Mouse (Mus musculus) midbrain, embryonic 10.5 days (tissue): Measurements from ENCODE around the gene Retreg3. TPM values are rescaled to one million over a fixed set of nuclear protein-coding genes. Genes with fewer than 3 reads are reported as not detected.
A peak's percentile ranks its signal among the peaks of the same experiment; 100 is the strongest.

Experiments
- DNase-seq: peaks from one replicate; pipeline ENCODE4 v3.0.0-alpha.2; 2017; ENCODE audit warnings: low spot score
- H3K27ac ChIP-seq: fragments of 300-500 bp; sonication (generic); replicated peaks from 2 replicates; pipeline ENCODE4 v1.5.1; 2016; ENCODE audit warnings: mild to moderate bottlenecking
- H3K27me3 ChIP-seq: fragments of 300-500 bp; sonication (generic); 2 replicates; pipeline ENCODE4 v1.6.1; 2016; ENCODE audit warnings: low read depth, mild to moderate bottlenecking; ENCODE audit not compliant: poor library complexity, severe bottlenecking
- H3K36me3 ChIP-seq: fragments of 300-500 bp; sonication (generic); 2 replicates; pipeline ENCODE4 v1.6.1; 2016; ENCODE audit warnings: mild to moderate bottlenecking, moderate library complexity
- H3K4me1 ChIP-seq: fragments of 300-500 bp; sonication (generic); 2 replicates; pipeline ENCODE4 v1.6.1; 2016
- H3K4me3 ChIP-seq: fragments of 300-500 bp; sonication (generic); 2 replicates; pipeline ENCODE4 v1.5.1; 2016; ENCODE audit warnings: mild to moderate bottlenecking, moderate library complexity
- H3K9me3 ChIP-seq: fragments of 300-500 bp; sonication (generic); replicated peaks from 2 replicates; pipeline ENCODE4 v1.6.1; 2016; ENCODE audit warnings: mild to moderate bottlenecking
- WGBS: fragments of 180-500 bp; shearing (Covaris S2); methylation state at CpG from one replicate; pipeline ENCODE4 v1.1.7; 2016; 5-methylcytosine and 5-hydroxymethylcytosine counted together
- polyA plus RNA-seq: library from polyadenylated mRNA; unstranded; fragments of >200 nt; fragmentation: Nextera tagmentation; extraction: Ambion mirVana; gene quantifications from 2 replicates; pipeline ENCODE4 v1.2.1, GENCODE M21; 2016

Gene Retreg3
- polyA plus RNA-seq, 1 experiment from 2014 or later = 16.4 TPM

DNA sequence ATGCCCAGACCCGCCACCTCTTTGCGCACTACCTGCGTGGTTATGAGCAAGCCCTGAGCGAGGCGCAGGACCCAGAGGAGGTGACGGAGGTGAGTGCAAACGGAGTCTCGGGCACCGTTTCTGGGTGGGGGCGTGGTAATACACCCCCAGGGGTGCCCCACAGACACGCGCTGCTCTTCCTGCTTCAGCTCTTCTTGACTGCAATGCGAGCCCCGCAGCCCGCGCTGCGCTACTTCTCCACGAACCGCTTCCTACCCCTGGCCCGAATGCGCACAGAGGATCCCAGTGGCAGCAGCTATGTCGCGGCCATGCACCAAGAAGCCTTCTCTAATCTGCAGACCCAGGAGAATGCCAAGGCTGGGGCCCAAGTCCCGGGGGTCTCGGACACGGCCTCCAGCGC lies 39.9 kb downstream of the Retreg3 start:
- 3% methylated on average over 27 of the region's 27 CpGs for WGBS
- peaks cover 62% of the 10 kb centered on the region for H3K27me3 ChIP-seq

DNA sequence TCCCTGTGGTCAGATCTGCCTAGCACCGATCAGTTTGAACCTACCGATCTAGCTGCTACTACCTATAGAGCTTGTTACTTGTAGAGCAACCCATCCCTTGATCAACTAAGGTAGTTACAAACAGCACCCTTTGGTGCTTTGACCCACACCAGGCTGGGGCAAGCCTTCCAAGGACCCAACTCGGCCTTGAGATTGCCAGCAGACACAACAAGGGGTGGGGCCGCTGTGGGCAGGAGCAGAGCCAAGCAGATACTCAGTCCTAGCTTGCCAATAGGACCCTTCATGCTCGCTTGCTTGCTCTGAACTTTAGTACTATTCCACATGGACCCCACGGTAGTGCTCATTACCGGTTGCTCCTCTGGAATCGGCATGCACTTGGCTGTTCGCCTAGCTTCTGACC lies 41.6 kb downstream of the Retreg3 start, which contains the start of gene Hsd17b1:
Gene Hsd17b1 (plus strand): TSS at position 291 of the 400 bp plus-strand sequence.
- peaks cover 62% of the 10 kb centered on the region for H3K27me3 ChIP-seq
- H3K36me3 ChIP-seq = peaks cover 8% of the 10 kb centered on the region; the same call in 1 of the 2 replicates
- DNase-seq = no peak
- no peaks in the 10 kb centered on the region for H3K9me3 ChIP-seq
- WGBS = 72% methylated on average over 9 of the region's 9 CpGs
- no peak within 1 kb of the TSS for H3K4me3 ChIP-seq
- H3K4me1 ChIP-seq = peaks cover 19% of the 10 kb centered on the region
- H3K27ac ChIP-seq = no peak within 1 kb of the TSS

More for the DNA sequence above, 39.9 kb downstream of the Retreg3 start:
- peaks cover 10% of the 10 kb centered on the region for H3K36me3 ChIP-seq
- no peak overlapping the region for H3K27ac ChIP-seq
- no peaks in the 10 kb centered on the region for H3K9me3 ChIP-seq
- peak overlapping the region; percentile 21; the same call in 1 of the 2 replicates for H3K4me3 ChIP-seq
- H3K4me1 ChIP-seq = peaks cover 32% of the 10 kb centered on the region
- no peak for DNase-seq

- Histone ChIP-seq H3K9me3 (no peaks in the 10 kb centered on the region), H3K4me3 (no peak overlapping the region; the same call in none of the 2 replicates), H3K4me1 (peaks cover 22% of the 10 kb centered on the region), H3K27ac (no peak overlapping the region), H3K36me3 (peaks cover 8% of the 10 kb centered on the region; the same call in 1 of the 2 replicates), H3K27me3 (peaks cover 54% of the 10 kb centered on the region)
- DNase-seq = no peak
- WGBS = 71% methylated on average over 14 of the region's 14 CpGs
These were observed 47.8 kb downstream of the Retreg3 start for GRCm38 (mm10) chr11:101071810-101072428.

DNA sequence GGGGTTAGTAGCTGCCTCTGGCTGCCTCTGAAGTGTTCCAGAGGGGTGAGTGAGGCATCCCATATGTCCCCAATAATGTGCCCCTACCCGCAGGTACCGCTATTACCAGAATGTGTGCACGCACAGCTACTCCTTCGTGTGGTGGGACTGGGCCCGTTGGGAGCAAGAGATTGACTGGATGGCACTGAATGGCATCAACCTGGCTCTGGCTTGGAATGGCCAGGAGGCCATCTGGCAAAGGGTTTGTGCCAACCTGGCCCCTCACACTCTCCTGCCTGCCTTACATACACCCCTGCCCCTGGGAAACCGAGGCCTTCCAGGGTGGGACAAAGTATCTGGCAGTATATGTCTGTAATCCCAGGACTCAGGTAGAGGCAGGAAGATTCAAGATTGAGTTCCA lies 48.7 kb downstream of the Retreg3 start:
- peaks cover 45% of the 10 kb centered on the region for H3K27me3 ChIP-seq
- WGBS = 77% methylated on average over 6 of the region's 6 CpGs
- no peaks in the 10 kb centered on the region for H3K9me3 ChIP-seq
- peak overlapping the region; percentile 75 for H3K4me3 ChIP-seq
- peaks cover 31% of the 10 kb centered on the region for H3K4me1 ChIP-seq
- no peak for DNase-seq
- no peaks in the 10 kb centered on the region for H3K36me3 ChIP-seq
- no peak overlapping the region for H3K27ac ChIP-seq

DNA sequence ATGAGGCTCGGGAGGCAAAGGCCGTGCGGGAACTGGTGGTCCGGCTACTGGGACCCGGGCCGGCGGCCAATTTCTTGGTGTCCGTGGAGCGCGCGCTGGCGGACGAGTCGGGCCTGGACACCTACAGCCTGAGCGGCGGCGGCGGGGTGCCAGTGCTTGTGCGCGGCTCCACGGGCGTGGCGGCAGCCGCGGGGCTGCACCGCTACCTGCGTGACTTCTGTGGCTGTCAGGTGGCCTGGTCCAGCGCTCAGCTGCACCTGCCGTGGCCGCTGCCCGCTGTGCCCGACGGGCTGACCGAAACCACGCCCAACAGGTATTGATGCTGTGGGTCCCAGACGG lies 49.5 kb downstream of the Retreg3 start:
- peaks cover 42% of the 10 kb centered on the region for H3K27me3 ChIP-seq
- DNase-seq = no peak
- H3K27ac ChIP-seq = peak overlapping the region; percentile 88
- no peaks in the 10 kb centered on the region for H3K9me3 ChIP-seq
- peaks cover 32% of the 10 kb centered on the region for H3K4me1 ChIP-seq
- 1% methylated on average over 36 of the region's 36 CpGs for WGBS
- no peaks in the 10 kb centered on the region for H3K36me3 ChIP-seq
- H3K4me3 ChIP-seq = peak overlapping the region; percentile 75

- Histone ChIP-seq H3K27ac (peak within 1 kb of the TSS; percentile 88), H3K27me3 (peaks cover 42% of the 10 kb centered on the region)
- DNase-seq = peak; percentile 96
These were observed 50.1 kb downstream of the Retreg3 start, which contains the start of gene Naglu for GRCm38 (mm10) chr11:101069391-101070188. Gene Naglu (plus strand): TSS chr11:101070012.

DNA sequence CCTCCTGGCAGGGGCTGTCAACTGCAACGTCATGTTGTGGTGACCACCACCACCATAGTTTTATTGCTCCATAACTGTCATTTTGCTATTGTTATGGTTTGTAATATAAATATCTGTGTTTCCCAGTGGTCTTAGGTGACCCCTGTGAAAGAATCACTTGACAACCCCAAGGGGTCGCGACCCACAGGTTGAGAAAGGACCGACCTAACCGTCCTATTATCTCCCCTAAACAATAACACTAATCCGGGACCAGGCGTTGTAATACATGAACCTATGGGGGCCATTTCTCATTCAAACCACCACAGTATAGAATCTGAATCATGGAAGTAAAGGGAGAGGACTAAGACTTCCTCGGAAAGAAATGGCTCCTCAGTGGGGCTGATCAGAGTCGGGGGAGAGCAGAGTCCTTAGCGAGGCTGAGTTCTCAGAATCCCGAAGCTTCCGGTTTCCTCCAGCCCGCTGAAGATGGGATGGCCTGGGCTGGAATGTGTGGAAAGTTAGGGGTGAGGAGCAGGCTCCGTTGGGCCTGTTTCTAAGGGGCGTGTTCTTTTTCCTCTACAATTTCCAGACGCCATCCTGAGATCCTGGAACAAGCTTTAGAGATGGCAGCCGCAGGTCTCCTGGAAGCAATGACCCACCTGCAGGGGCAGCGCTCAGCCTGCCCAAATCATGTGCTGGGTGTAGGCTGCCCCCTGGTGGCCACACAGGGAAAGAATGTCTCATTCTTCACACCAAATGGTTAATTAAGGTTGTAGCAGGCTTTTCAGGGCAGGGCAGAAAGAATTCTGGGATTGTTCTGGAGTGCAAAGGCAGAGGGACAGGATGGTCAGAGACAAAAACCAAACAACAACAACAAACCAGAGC lies 52.9 kb downstream of the Retreg3 start:
- DNase-seq = peak; percentile 88
- no peaks in the 10 kb centered on the region for H3K9me3 ChIP-seq
- H3K4me3 ChIP-seq = peak overlapping the region; percentile 49
- H3K4me1 ChIP-seq = peaks cover 43% of the 10 kb centered on the region
- 24% methylated on average over 18 of the region's 18 CpGs for WGBS
- H3K36me3 ChIP-seq = peaks cover 24% of the 10 kb centered on the region
- peak overlapping the region; percentile 14 for H3K27ac ChIP-seq
- peaks cover 35% of the 10 kb centered on the region for H3K27me3 ChIP-seq

More at GRCm38 (mm10) chr11:101069391-101070188, 50.1 kb downstream of the Retreg3 start, which contains the start of gene Naglu:
- 5% methylated on average over 35 of the region's 35 CpGs for WGBS
- no peaks in the 10 kb centered on the region for H3K9me3 ChIP-seq
- peaks cover 32% of the 10 kb centered on the region for H3K4me1 ChIP-seq
- H3K4me3 ChIP-seq = peak within 1 kb of the TSS; percentile 75
- H3K36me3 ChIP-seq = no peaks in the 10 kb centered on the region

- no peak for DNase-seq
- Histone ChIP-seq H3K27ac (no peak overlapping the region), H3K36me3 (peaks cover 40% of the 10 kb centered on the region), H3K27me3 (peaks cover 21% of the 10 kb centered on the region), H3K4me1 (peaks cover 31% of the 10 kb centered on the region), H3K4me3 (no peak overlapping the region), H3K9me3 (no peaks in the 10 kb centered on the region)
- WGBS = 93% methylated on average over 9 of the region's 9 CpGs
These were observed 54.7 kb downstream of the Retreg3 start for GRCm38 (mm10) chr11:101065002-101065401.

- peaks cover 34% of the 10 kb centered on the region for H3K4me1 ChIP-seq
- no peak overlapping the region for H3K27ac ChIP-seq
- no peak for DNase-seq
- no peaks in the 10 kb centered on the region for H3K9me3 ChIP-seq
- peaks cover 46% of the 10 kb centered on the region for H3K36me3 ChIP-seq
- no peak overlapping the region for H3K4me3 ChIP-seq
- peaks cover 21% of the 10 kb centered on the region for H3K27me3 ChIP-seq
- 87% methylated on average over 4 of the region's 4 CpGs for WGBS
These were observed 55.2 kb downstream of the Retreg3 start for GRCm38 (mm10) chr11:101064462-101064861.

DNA sequence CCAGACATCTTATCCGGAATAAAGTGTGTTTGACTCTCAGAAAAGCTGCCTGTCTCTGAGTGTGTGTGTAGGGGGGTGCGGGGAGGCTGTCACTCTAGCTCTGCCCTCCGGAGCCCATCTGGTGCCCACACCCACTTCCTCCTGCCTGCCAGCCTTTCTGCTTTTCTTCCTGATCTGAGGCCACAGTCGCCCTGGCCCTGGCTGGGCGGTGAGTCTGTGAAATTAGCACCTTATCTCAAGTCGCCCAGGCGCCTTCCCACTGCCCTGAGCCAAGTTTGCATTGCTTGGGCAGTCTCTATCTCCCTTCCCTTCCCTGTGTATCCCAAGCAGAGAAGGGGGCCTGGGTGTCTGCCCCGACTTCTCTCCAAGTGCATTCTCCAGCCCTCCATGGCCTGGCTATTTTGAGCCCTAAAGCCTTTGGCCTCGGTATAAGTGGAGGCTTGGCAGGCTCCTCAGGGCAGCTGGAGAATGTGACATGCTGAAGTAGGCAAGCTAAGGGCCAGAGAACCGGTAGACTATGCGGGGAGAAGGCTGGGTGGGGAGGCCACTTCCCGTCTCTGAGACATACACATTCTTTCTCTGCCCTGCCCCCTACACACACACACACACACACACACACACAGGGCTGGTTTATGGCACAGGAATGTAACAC lies 55.9 kb downstream of the Retreg3 start:
- peaks cover 15% of the 10 kb centered on the region for H3K27me3 ChIP-seq
- H3K9me3 ChIP-seq = no peaks in the 10 kb centered on the region
- H3K36me3 ChIP-seq = peaks cover 52% of the 10 kb centered on the region
- WGBS = 72% methylated on average over 12 of the region's 12 CpGs
- DNase-seq = no peak
- no peak overlapping the region for H3K4me3 ChIP-seq
- peak overlapping the region; percentile 49 for H3K27ac ChIP-seq
- H3K4me1 ChIP-seq = peaks cover 36% of the 10 kb centered on the region

DNA sequence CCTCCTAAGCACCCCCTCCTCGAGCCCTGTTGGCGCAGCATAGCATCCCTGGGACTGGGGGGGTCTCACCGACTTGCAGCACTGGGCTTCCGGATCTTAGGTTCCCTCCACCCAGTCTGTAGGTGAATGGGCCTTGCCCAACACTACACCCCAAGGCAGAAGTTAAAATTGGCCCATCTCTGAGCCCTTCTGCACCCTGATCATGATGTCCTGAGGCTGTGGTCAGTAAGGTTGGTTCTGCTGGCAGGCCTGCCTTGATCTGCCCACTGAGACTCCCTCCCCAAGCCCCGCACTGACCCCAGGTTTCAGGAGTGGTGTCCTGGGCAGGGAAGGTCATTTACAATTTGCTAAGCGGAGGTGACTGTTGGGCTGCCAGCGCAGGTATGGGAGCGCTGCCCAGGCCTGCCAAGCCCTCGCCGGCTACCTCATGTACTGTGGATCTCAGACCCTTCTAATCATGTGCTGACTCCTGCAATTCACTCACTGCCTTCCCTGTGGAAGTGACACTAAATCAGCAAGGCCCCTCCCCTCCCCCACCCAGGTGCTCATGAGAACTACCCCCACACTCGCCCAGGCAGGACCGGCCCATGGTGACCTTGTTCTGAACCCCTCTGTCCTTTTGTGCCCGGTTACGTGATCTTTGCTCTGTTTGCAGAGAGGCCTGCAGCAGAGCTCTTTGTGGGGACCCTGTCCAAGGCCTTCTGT lies 56.6 kb downstream of the Retreg3 start:
- Histone ChIP-seq H3K27me3 (peaks cover 8% of the 10 kb centered on the region; the same call in 1 of the 2 replicates), H3K36me3 (peaks cover 59% of the 10 kb centered on the region), H3K9me3 (no peaks in the 10 kb centered on the region), H3K4me1 (peaks cover 41% of the 10 kb centered on the region), H3K4me3 (no peak overlapping the region), H3K27ac (peak overlapping the region; percentile 49)
- DNase-seq = no peak
- 86% methylated on average over 14 of the region's 14 CpGs for WGBS
